Mouse (Mus musculus): ENCODE data around the gene Cox7a1. TPM values are rescaled to one million over a fixed set of nuclear protein-coding genes. Genes with fewer than 3 reads are reported as not detected.
"Not testable (repeated sequence)": the region's sequence is repeated elsewhere in the genome, so short reads cannot be mapped to it uniquely, and the experiment has no call there.

Cox7a1 gene
- polyA plus RNA-seq, 1 experiment, result 141 TPM

GRCm38 (mm10) chr7:30178256-30178655 is 5.7 kb upstream of the Cox7a1 start:
- 86% methylated on average over 11 of the region's 11 CpGs for WGBS
- no peak for DNase-seq
- H3K4me1 ChIP-seq (ENCODE audit: control insufficient read depth, insufficient read depth, low read length), result no peaks in the 10 kb centered on the region
- TF ChIP-seq CTCF (conservative IDR thresholded peaks at IDR 0.05; ENCODE audit: insufficient read depth, insufficient read length, low read depth, low read length) (no peak), POLR2A (IDR thresholded peaks at IDR 0.05; ENCODE audit: low read depth, low read length) (no peak)
- H3K36me3 ChIP-seq (ENCODE audit: control insufficient read depth, insufficient read depth, low read length), result peaks cover 6% of the 10 kb centered on the region; the same call in 1 of the 2 replicates
- H3K27me3 ChIP-seq (replicated peaks; ENCODE audit: control insufficient read depth, insufficient read depth, low read length), result no peaks in the 10 kb centered on the region
- H3K4me3 ChIP-seq (ENCODE audit: insufficient read depth, low read depth, low read length), result no peak overlapping the region
- H3K27ac ChIP-seq (ENCODE audit: insufficient read depth, low read depth, low read length), result no peak overlapping the region

DNA sequence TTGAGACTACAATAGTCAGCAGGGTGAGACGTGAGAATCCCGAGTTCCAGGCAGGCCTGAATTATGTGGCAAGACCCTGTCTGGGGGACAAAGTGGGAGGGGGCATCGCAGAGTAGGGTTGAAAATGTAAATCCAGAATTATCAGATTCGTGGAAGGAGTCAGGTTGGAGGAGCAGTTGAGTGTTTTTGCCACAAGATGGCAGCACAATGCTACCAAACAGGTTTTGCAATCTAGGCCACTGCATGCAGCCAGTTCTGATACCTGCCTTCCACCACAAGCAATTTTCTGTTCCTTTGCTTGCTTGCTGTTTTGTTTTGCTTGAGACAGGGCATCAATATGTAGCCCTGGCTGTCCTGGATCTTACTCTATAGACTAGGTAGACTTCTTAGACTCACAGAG is 2.6 kb upstream of the Cox7a1 start:
- Histone ChIP-seq H3K4me3 (ENCODE audit: insufficient read depth, low read depth, low read length) (no peak overlapping the region), H3K27me3 (replicated peaks; ENCODE audit: control insufficient read depth, insufficient read depth, low read length) (no peaks in the 10 kb centered on the region), H3K27ac (ENCODE audit: insufficient read depth, low read depth, low read length) (no peak overlapping the region), H3K4me1 (ENCODE audit: control insufficient read depth, insufficient read depth, low read length) (peaks cover 5% of the 10 kb centered on the region; the same call in 1 of the 2 replicates), H3K36me3 (ENCODE audit: control insufficient read depth, insufficient read depth, low read length) (peaks cover 6% of the 10 kb centered on the region; the same call in 1 of the 2 replicates)
- WGBS, result under 1% methylated on average over 4 of the region's 4 CpGs
- DNase-seq, result peak; percentile 77
- TF ChIP-seq CTCF (conservative IDR thresholded peaks at IDR 0.05; ENCODE audit: insufficient read depth, insufficient read length, low read depth, low read length), result peak; percentile 91
- TF ChIP-seq POLR2A (IDR thresholded peaks at IDR 0.05; ENCODE audit: low read depth, low read length), result no peak

- H3K27ac ChIP-seq (ENCODE audit: insufficient read depth, low read depth, low read length), result not testable (repeated sequence)
- 92% methylated on average over 10 of the region's 10 CpGs for WGBS
Measured at GRCm38 (mm10) chr7:30181929-30182328, 2.0 kb upstream of the Cox7a1 start.

GRCm38 (mm10) chr7:30183189-30183588 is 755 bp upstream of the Cox7a1 start:
- WGBS, result 86% methylated on average over 6 of the region's 7 CpGs
- H3K36me3 ChIP-seq (ENCODE audit: control insufficient read depth, insufficient read depth, low read length); H3K4me3 ChIP-seq (ENCODE audit: insufficient read depth, low read depth, low read length); H3K27me3 ChIP-seq (replicated peaks; ENCODE audit: control insufficient read depth, insufficient read depth, low read length); H3K4me1 ChIP-seq (ENCODE audit: control insufficient read depth, insufficient read depth, low read length); DNase-seq; H3K27ac ChIP-seq (ENCODE audit: insufficient read depth, low read depth, low read length): not testable (repeated sequence)

More at GRCm38 (mm10) chr7:30181929-30182328, 2.0 kb upstream of the Cox7a1 start:
- not testable (repeated sequence) for DNase-seq; H3K4me3 ChIP-seq (ENCODE audit: insufficient read depth, low read depth, low read length); H3K36me3 ChIP-seq (ENCODE audit: control insufficient read depth, insufficient read depth, low read length); H3K27me3 ChIP-seq (replicated peaks; ENCODE audit: control insufficient read depth, insufficient read depth, low read length); H3K4me1 ChIP-seq (ENCODE audit: control insufficient read depth, insufficient read depth, low read length)

- TF ChIP-seq CTCF (conservative IDR thresholded peaks at IDR 0.05; ENCODE audit: insufficient read depth, insufficient read length, low read depth, low read length), result no peak
- no peak for TF ChIP-seq POLR2A (IDR thresholded peaks at IDR 0.05; ENCODE audit: low read depth, low read length)
- 76% methylated on average over 13 of the region's 13 CpGs for WGBS
- Histone ChIP-seq H3K27me3 (replicated peaks; ENCODE audit: control insufficient read depth, insufficient read depth, low read length) (no peaks in the 10 kb centered on the region), H3K36me3 (ENCODE audit: control insufficient read depth, insufficient read depth, low read length) (no peaks in the 10 kb centered on the region; the same call in 1 of the 2 replicates), H3K4me1 (ENCODE audit: control insufficient read depth, insufficient read depth, low read length) (peaks cover 5% of the 10 kb centered on the region; the same call in 1 of the 2 replicates), H3K27ac (ENCODE audit: insufficient read depth, low read depth, low read length) (peak overlapping the region; percentile 58; the same call in 1 of the 2 replicates), H3K4me3 (ENCODE audit: insufficient read depth, low read depth, low read length) (no peak overlapping the region)
- no peak for DNase-seq
Measured at GRCm38 (mm10) chr7:30184641-30185348, 851 bp downstream of the Cox7a1 start.

DNA sequence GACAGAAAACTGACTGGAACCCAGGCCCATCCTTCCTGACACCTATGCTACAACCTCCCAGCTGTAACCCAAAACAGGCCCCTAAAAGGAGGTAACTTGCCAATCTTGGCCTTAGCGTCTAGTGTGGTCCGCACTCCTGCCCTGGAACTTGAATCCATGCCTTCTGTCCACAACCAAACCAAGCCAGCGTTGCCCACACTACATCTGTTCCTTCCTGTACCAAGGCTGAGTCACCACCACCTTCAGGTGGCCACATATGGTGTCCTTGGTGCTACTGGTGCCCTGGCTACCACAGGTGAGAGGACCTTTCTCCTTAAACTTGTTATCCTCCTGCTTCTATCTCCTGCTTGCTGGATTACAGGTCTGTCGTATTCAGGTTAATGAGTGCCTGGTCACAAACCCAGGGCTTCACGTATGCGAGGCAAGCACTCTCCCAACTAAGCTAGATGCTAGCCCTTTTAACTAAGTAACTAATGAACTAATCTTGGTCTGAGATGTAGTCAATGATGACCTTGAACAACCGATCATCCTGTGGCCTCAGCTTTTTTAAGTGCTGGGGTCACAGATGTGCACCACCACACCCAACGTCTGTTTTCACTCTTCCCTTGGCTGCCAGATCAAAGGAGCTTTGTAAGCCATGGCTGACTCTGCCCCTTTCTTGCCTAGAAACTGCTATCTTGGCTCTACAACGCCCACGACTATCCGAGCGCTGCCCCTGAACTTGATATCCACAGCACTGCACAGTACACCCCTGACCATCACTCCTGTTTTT is 4.6 kb downstream of the Cox7a1 start:
- no peak for TF ChIP-seq POLR2A (IDR thresholded peaks at IDR 0.05; ENCODE audit: low read depth, low read length)
- no peak for TF ChIP-seq CTCF (conservative IDR thresholded peaks at IDR 0.05; ENCODE audit: insufficient read depth, insufficient read length, low read depth, low read length)
- H3K4me3 ChIP-seq (ENCODE audit: insufficient read depth, low read depth, low read length), result no peak overlapping the region
- no peaks in the 10 kb centered on the region; the same call in 1 of the 2 replicates for H3K36me3 ChIP-seq (ENCODE audit: control insufficient read depth, insufficient read depth, low read length)
- no peak overlapping the region for H3K27ac ChIP-seq (ENCODE audit: insufficient read depth, low read depth, low read length)
- no peaks in the 10 kb centered on the region for H3K27me3 ChIP-seq (replicated peaks; ENCODE audit: control insufficient read depth, insufficient read depth, low read length)
- 66% methylated on average over 12 of the region's 12 CpGs for WGBS
- peaks cover 7% of the 10 kb centered on the region; the same call in 1 of the 2 replicates for H3K4me1 ChIP-seq (ENCODE audit: control insufficient read depth, insufficient read depth, low read length)
- DNase-seq, result no peak

DNA sequence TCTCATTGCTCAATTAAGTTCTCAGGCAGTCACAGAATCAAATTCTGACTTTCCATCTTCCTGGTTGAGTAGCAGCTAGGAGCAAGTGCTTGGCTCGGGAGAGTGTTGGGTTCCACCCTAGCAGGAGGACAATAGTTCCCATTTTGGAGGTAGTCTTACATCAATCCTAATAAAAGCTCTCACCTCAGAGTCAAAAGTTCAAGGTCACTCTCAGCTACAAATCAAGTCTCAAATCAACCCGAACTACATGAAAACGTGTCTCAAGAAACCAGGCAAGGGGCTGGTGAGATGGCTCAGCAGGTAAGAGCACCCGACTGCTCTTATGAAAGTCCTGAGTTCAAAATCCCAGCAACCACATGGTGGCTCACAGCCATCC is 5.2 kb downstream of the Cox7a1 start:
- WGBS, result 62% methylated on average over 4 of the region's 4 CpGs
- Histone ChIP-seq H3K4me1 (ENCODE audit: control insufficient read depth, insufficient read depth, low read length) (peaks cover 7% of the 10 kb centered on the region; the same call in 1 of the 2 replicates), H3K4me3 (ENCODE audit: insufficient read depth, low read depth, low read length) (no peak overlapping the region), H3K27ac (ENCODE audit: insufficient read depth, low read depth, low read length) (no peak overlapping the region), H3K36me3 (ENCODE audit: control insufficient read depth, insufficient read depth, low read length) (no peaks in the 10 kb centered on the region; the same call in 1 of the 2 replicates), H3K27me3 (replicated peaks; ENCODE audit: control insufficient read depth, insufficient read depth, low read length) (no peaks in the 10 kb centered on the region)
- no peak for DNase-seq
- TF ChIP-seq CTCF (conservative IDR thresholded peaks at IDR 0.05; ENCODE audit: insufficient read depth, insufficient read length, low read depth, low read length) (no peak), POLR2A (IDR thresholded peaks at IDR 0.05; ENCODE audit: low read depth, low read length) (no peak)

All from kidney, adult 2 months (tissue).